Mouse (Mus musculus) midbrain, embryonic 13.5 days (tissue): ENCODE measurements around the gene Pex3. TPM values are rescaled to one million over a fixed set of nuclear protein-coding genes. Genes with fewer than 3 reads are reported as not detected.
"Not testable (repeated sequence)": the region's sequence is repeated elsewhere in the genome, so short reads cannot be mapped to it uniquely, and the experiment has no call there.

ENCODE experiments used
- ATAC-seq: fragments of 200-750 bp; cut with Nextera tagmentation; 2 replicates; pipeline ENCODE4 v1.8.0; 2017; ENCODE audit warnings: mild to moderate bottlenecking, moderate TSS enrichment, moderate library complexity
- H3K27ac ChIP-seq: fragments of 300-500 bp; sonication (generic); 2 replicates; pipeline ENCODE4 v1.5.1; 2015; ENCODE audit warnings: inconsistent platforms, mild to moderate bottlenecking, moderate library complexity
- H3K27me3 ChIP-seq: fragments of 300-500 bp; sonication (generic); 2 replicates; pipeline ENCODE4 v1.6.1; 2015; ENCODE audit warnings: mild to moderate bottlenecking, inconsistent platforms
- H3K36me3 ChIP-seq: fragments of 300-500 bp; sonication (generic); 2 replicates; pipeline ENCODE4 v1.6.1; 2015; ENCODE audit warnings: mild to moderate bottlenecking, inconsistent platforms
- H3K4me1 ChIP-seq: fragments of 300-500 bp; sonication (generic); replicated peaks from 2 replicates; pipeline ENCODE4 v1.6.1; 2015; ENCODE audit warnings: inconsistent platforms
- H3K4me2 ChIP-seq: fragments of 300-500 bp; sonication (generic); replicated peaks from 2 replicates; pipeline ENCODE4 v1.6.1; 2015; ENCODE audit warnings: moderate library complexity, mild to moderate bottlenecking, inconsistent platforms
- H3K4me3 ChIP-seq: fragments of 300-500 bp; sonication (generic); replicated peaks from 2 replicates; pipeline ENCODE4 v1.5.1; 2015; ENCODE audit warnings: mild to moderate bottlenecking, inconsistent platforms
- H3K9ac ChIP-seq: fragments of 300-500 bp; sonication (generic); replicated peaks from 2 replicates; pipeline ENCODE4 v1.6.1; 2015; ENCODE audit warnings: mild to moderate bottlenecking, inconsistent platforms
- H3K9me3 ChIP-seq: fragments of 300-500 bp; sonication (generic); 2 replicates; pipeline ENCODE4 v1.6.1; 2016; ENCODE audit warnings: mild to moderate bottlenecking, inconsistent platforms
- WGBS: fragments of 180-500 bp; shearing (Covaris S2); methylation state at CpG from one replicate; pipeline ENCODE4 v1.1.7; 2015; 5-methylcytosine and 5-hydroxymethylcytosine counted together
- polyA plus RNA-seq: library from polyadenylated mRNA; unstranded; fragments of >200 nt; fragmentation: Nextera tagmentation; extraction: Ambion mirVana; gene quantifications from 2 replicates; pipeline ENCODE4 v1.2.1, GENCODE M21; 2015

Pex3 gene
- polyA plus RNA-seq, 1 experiment from 2014 or later: 23.3 TPM

DNA sequence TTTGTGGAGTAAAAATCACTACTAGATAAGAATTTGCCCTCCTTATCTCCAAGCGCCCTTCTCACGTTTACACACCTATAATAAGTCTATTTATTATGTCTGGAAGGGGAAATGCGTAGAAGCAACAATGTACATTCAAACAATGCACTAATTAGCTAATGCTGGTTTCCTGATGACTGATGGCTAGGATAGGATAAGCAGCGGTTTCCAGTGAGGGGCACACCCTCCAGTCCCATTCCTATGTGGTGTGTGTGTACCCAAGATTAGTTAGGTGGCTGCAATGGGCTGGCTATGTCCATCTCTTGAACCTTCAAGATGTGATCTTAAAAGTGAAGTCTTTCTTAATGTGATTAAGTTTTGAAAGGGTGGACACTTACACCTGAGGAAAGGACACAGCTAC, 31.1 kb downstream of the Pex3 start:
- no peaks in the 10 kb centered on the region for H3K27me3 ChIP-seq
- no peak overlapping the region for H3K4me2 ChIP-seq
- peaks cover 14% of the 10 kb centered on the region for H3K36me3 ChIP-seq
- ATAC-seq: no peak
- H3K27ac ChIP-seq: no peak overlapping the region
- no peak overlapping the region for H3K9ac ChIP-seq
- 94% methylated on average over 4 of the region's 4 CpGs for WGBS
- no peaks in the 10 kb centered on the region for H3K4me1 ChIP-seq
- H3K9me3 ChIP-seq: no peaks in the 10 kb centered on the region
- H3K4me3 ChIP-seq: no peak overlapping the region

DNA sequence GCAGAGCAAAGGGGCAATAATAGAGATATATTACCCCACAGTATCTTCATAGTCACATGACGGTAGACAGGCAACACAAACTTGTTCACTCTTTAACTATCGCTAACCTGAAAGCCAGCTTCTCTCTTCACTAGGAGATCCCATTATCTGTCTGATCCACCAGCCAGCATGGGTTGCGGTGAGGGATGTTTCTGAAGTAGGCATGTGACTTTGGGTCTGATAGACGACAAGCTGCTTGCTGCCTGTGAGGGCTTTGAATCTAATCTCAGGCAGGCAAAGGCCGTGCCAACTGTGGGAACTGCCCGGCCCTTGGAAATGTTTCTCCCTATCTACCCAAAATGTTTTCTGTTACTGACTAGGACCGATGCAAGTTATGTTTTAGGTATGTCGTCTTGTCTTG, 50.6 kb downstream of the Pex3 start:
- 0 out of 2 replicates have a peak, but pooled peaks cover 9% of the 10 kb centered on the region for H3K36me3 ChIP-seq
- no peak overlapping the region for H3K9ac ChIP-seq
- H3K4me2 ChIP-seq: no peak overlapping the region

GRCm38 (mm10) chr10:13501533-13501932, 51.4 kb downstream of the Pex3 start:
- Histone ChIP-seq H3K4me2 (peak overlapping the region; percentile 62), H3K9ac (peak overlapping the region; percentile 68), H3K4me3 (peak overlapping the region; percentile 51)
- H3K9me3 ChIP-seq, H3K4me1 ChIP-seq, H3K27ac ChIP-seq, H3K27me3 ChIP-seq, H3K36me3 ChIP-seq: not testable (repeated sequence)
- ATAC-seq: peak; percentile 48; the same call in 1 of the 2 replicates
- WGBS: 55% methylated on average over 4 of the region's 4 CpGs

More for the DNA sequence above, 50.6 kb downstream of the Pex3 start:
- Histone ChIP-seq H3K4me3 (no peak overlapping the region), H3K9me3 (no peaks in the 10 kb centered on the region), H3K27ac (no peak overlapping the region), H3K4me1 (peaks cover 4% of the 10 kb centered on the region), H3K27me3 (no peaks in the 10 kb centered on the region)
- 88% methylated on average over 8 of the region's 8 CpGs for WGBS
- no peak for ATAC-seq

DNA sequence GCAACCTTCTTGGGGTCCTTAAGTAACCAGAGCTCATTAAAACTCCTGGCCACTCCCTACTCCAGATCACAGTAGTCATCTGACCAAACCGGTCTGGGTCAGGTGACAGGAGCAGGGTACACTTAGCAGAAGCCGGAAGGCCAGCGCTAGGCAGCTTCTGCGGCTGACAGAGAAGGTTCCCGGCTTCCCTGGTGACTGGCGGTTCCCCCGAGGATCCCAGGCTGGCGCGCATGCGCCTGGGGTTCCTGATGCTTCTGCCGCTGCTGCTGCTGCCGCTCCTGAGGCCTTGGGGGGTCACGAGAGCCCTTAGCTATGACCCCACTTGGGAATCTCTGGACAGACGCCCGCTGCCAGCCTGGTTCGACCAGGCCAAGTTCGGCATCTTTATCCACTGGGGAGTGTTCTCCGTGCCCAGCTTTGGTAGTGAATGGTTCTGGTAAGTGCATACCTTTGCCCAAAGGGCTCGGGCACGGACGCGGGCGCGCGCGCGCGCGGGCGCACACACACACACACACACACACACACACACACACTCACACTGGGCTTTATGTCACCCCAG, 51.9 kb downstream of the Pex3 start:
- Histone ChIP-seq H3K4me3 (peak overlapping the region; percentile 51), H3K27me3 (no peaks in the 10 kb centered on the region), H3K9me3 (no peaks in the 10 kb centered on the region), H3K4me1 (peaks cover 4% of the 10 kb centered on the region), H3K36me3 (0 out of 2 replicates have a peak, but pooled peaks cover 9% of the 10 kb centered on the region), H3K9ac (peak overlapping the region; percentile 68), H3K27ac (no peak overlapping the region), H3K4me2 (peak overlapping the region; percentile 62)
- under 1% methylated on average over 27 of the region's 30 CpGs for WGBS
- peak; percentile 93 for ATAC-seq

DNA sequence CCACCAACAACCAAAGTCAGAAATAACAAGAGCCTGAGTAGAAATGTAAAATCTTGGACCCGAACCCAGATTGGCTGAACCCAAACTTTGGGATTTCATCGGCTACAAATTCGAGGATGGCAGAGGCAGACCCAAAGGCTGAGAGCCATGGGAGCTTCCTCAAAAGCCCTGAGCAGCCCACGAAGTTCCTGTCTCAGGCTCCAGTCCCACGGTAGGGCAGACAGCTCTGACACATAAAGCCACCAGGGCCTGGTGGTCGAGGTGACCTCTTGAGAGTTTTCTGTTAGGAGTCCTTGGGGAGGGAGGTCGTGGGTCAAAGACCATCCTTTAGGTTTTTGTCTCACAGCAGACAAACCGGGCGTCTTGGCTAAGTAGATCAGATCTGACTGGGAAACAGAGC, 52.5 kb downstream of the Pex3 start:
- 0 out of 2 replicates have a peak, but pooled peaks have one; percentile 15 for ATAC-seq
- no peaks in the 10 kb centered on the region for H3K9me3 ChIP-seq
- peak overlapping the region; percentile 62 for H3K4me2 ChIP-seq
- H3K4me3 ChIP-seq: peak overlapping the region; percentile 51
- peaks cover 4% of the 10 kb centered on the region for H3K4me1 ChIP-seq
- H3K27me3 ChIP-seq: no peaks in the 10 kb centered on the region
- WGBS: 45% methylated on average over 9 of the region's 9 CpGs
- H3K36me3 ChIP-seq: 0 out of 2 replicates have a peak, but pooled peaks cover 7% of the 10 kb centered on the region
- peak overlapping the region; percentile 68 for H3K9ac ChIP-seq
- no peak overlapping the region for H3K27ac ChIP-seq

DNA sequence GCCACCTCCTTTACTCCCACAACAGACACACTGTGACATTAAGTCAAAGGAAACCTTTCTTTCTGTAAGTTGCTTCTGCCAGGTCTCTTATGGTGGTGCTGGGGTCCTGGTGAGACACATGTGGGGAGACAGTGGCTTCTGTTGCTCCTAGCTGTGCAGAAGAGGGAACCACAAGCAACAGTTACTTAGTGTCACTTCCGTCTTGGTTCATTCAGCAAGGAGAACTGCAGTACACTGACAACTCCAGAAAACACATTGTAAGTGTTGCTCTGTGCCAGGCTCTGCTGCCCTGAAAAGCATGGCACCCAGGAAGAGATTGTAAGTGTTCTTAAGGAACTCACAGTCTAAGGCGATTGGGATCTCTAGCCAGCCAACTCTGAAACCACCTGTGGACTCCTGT, 53.6 kb downstream of the Pex3 start, which contains the start of gene Fuca2:
TSS of gene Fuca2 (plus strand) at position 210 of the 400 bp plus-strand sequence.
- 87% methylated on average over 2 of the region's 2 CpGs for WGBS

GRCm38 (mm10) chr10:13496315-13496714, 56.6 kb downstream of the Pex3 start:
- Histone ChIP-seq H3K9ac (no peak overlapping the region), H3K4me1 (peaks cover 4% of the 10 kb centered on the region), H3K27me3 (no peaks in the 10 kb centered on the region), H3K9me3 (no peaks in the 10 kb centered on the region), H3K36me3 (no peaks in the 10 kb centered on the region), H3K27ac (no peak overlapping the region), H3K4me3 (no peak overlapping the region), H3K4me2 (no peak overlapping the region)
- WGBS: 96% methylated on average over 3 of the region's 3 CpGs
- no peak for ATAC-seq

More for the DNA sequence above, 53.6 kb downstream of the Pex3 start, which contains the start of gene Fuca2:
- Histone ChIP-seq H3K4me3 (no peak within 1 kb of the TSS), H3K4me2 (no peak within 1 kb of the TSS), H3K9me3 (no peaks in the 10 kb centered on the region), H3K4me1 (peaks cover 4% of the 10 kb centered on the region), H3K27me3 (no peaks in the 10 kb centered on the region), H3K27ac (no peak within 1 kb of the TSS), H3K9ac (no peak within 1 kb of the TSS), H3K36me3 (no peaks in the 10 kb centered on the region)
- no peak for ATAC-seq

DNA sequence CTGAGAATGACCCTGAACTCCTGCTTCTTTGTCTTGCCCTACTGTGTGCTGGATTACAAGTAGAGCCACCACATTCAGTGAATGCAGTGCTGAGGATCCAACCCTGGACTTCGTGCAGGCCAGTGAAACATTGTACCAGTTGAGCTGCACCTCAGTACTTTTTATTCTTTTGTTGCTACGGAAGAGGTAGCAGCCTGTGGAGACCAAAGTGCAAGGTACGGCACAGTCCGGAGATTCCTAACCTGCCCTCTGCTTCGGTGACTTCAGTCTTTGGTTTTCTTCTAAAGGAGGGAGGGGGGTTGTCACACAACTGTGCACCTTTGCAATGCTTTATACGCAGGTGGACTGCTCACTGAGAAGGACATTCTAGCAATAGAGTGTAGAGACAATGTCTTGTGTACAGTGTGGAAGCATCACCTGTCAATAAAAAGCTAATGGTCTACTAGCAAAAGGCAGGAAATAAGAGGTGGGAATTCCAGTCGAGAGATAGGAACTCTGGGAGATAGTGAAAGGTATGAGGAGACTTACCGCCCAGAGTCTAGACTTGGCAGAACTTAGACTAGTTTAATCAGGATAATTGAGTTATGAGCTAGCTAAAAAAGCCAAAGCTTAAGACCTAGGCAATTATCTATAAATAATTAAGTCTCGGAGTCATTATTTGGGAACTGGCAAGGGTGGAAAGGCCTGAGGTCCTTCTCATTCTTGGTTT, 58.8 kb downstream of the Pex3 start:
- no peaks in the 10 kb centered on the region for H3K9me3 ChIP-seq
- no peak for ATAC-seq
- no peaks in the 10 kb centered on the region for H3K36me3 ChIP-seq
- H3K4me2 ChIP-seq: no peak overlapping the region
- WGBS: 89% methylated on average over 9 of the region's 9 CpGs
- H3K4me1 ChIP-seq: no peaks in the 10 kb centered on the region
- no peak overlapping the region for H3K27ac ChIP-seq
- H3K9ac ChIP-seq: no peak overlapping the region
- H3K27me3 ChIP-seq: no peaks in the 10 kb centered on the region
- H3K4me3 ChIP-seq: no peak overlapping the region

DNA sequence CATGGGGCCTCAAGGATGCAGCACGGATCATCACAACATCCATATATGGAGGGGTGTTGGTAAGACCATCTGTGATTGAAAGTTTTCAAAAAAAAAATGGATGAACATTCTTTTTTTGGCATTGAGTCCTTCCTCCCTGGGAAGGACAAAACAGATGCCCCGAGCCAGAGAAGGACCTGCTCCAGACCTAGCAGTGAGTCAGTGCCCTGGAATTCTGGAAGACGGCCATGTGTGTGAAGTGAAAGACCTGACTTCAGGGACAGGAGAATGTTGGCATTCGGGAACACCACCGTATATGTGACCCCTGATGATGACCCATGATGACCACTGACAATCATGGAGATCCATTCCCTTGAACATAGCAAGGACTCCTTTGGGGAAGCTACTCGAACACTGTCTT, 63.3 kb downstream of the Pex3 start:
- 89% methylated on average over 6 of the region's 6 CpGs for WGBS
- no peak overlapping the region for H3K4me3 ChIP-seq

GRCm38 (mm10) chr10:13485958-13486357, 67.0 kb downstream of the Pex3 start:
- Histone ChIP-seq H3K27me3 (no peaks in the 10 kb centered on the region), H3K27ac (no peak overlapping the region), H3K9me3 (no peaks in the 10 kb centered on the region), H3K4me1 (peaks cover 3% of the 10 kb centered on the region; the same call in 1 of the 2 replicates), H3K9ac (no peak overlapping the region), H3K36me3 (no peaks in the 10 kb centered on the region), H3K4me2 (no peak overlapping the region), H3K4me3 (no peak overlapping the region)
- 54% methylated on average over 4 of the region's 4 CpGs for WGBS
- ATAC-seq: no peak

More for the DNA sequence above, 63.3 kb downstream of the Pex3 start:
- Histone ChIP-seq H3K27me3 (no peaks in the 10 kb centered on the region), H3K4me1 (peaks cover 3% of the 10 kb centered on the region; the same call in 1 of the 2 replicates), H3K36me3 (no peaks in the 10 kb centered on the region), H3K9me3 (no peaks in the 10 kb centered on the region), H3K9ac (no peak overlapping the region), H3K27ac (no peak overlapping the region), H3K4me2 (no peak overlapping the region)
- ATAC-seq: no peak

- Histone ChIP-seq H3K27me3 (peaks cover 24% of the 10 kb centered on the region), H3K4me3 (no peak overlapping the region), H3K4me1 (peaks cover 5% of the 10 kb centered on the region; the same call in 1 of the 2 replicates), H3K9ac (no peak overlapping the region), H3K36me3 (no peaks in the 10 kb centered on the region), H3K4me2 (no peak overlapping the region), H3K9me3 (no peaks in the 10 kb centered on the region), H3K27ac (no peak overlapping the region)
- no peak for ATAC-seq
- WGBS: 87% methylated on average over 6 of the region's 6 CpGs
Measured at GRCm38 (mm10) chr10:13479341-13479740, 73.6 kb downstream of the Pex3 start.

DNA sequence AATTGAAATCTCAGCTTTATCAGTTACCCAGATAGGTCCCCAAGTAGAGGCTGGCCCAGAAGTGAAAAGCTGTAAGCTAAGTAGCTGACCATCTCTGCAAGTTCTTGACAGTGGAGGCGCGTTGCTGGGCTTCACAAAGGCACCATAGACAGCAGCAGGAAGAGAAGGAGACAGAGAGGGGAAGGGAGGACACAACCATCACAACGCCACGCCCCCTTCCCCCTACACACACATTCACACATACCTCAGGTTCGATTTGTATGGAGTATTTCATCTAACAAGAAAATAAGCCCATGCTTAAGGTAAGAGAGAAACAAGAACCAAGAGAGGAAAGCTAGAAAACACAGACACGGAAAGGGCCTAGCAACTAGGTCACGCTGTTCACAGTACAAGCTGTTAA, 77.8 kb downstream of the Pex3 start:
- no peak for ATAC-seq
- H3K27me3 ChIP-seq: peaks cover 57% of the 10 kb centered on the region

More for the DNA sequence above, 77.8 kb downstream of the Pex3 start:
- Histone ChIP-seq H3K4me3 (no peak overlapping the region), H3K9me3 (no peaks in the 10 kb centered on the region), H3K4me2 (peak overlapping the region; percentile 100; the same call in 1 of the 2 replicates), H3K4me1 (peaks cover 12% of the 10 kb centered on the region), H3K27ac (no peak overlapping the region), H3K9ac (no peak overlapping the region), H3K36me3 (no peaks in the 10 kb centered on the region)
- WGBS: 33% methylated on average over 7 of the region's 7 CpGs
